ENCODE assay signal across 14 mouse cellular contexts in genomic region chr11:76351624-76352011, GRCm38 (mm10). TPM values are rescaled to one million over a fixed set of nuclear protein-coding genes. Genes with fewer than 3 reads are reported as not detected.
DNase-seq lines count a peak whose midpoint lies in the region; ATAC-seq lines count a peak whose summit lies in the region.
"Had no signal": no experiment of that assay in that cellular context is flagged by ENCODE, and none has a peak within 500 bp of the region (broad histone marks: within the 10 kb centered on the region; RNA-seq: fewer than 3 reads in every experiment).

No protein-coding gene starts in this region.

- no peaks in the 10 kb centered on the region for H3K36me3 ChIP-seq in kidney, embryonic 15.5 days
- no peaks in the 10 kb centered on the region for H3K36me3 ChIP-seq in embryonic facial prominence, embryonic 14.5 days (ENCODE audit: control insufficient read depth, insufficient read depth, low read length)
- no peaks in the 10 kb centered on the region for H3K36me3 ChIP-seq in limb, embryonic 13.5 days

- H3K9me3 ChIP-seq in kidney, embryonic 15.5 days (replicated peaks): no peaks in the 10 kb centered on the region
- no peaks in the 10 kb centered on the region for H3K9me3 ChIP-seq in embryonic facial prominence, embryonic 14.5 days (ENCODE audit: control insufficient read depth, low read length)
- no peaks in the 10 kb centered on the region for H3K9me3 ChIP-seq in limb, embryonic 13.5 days

- no peak for DNase-seq in kidney, adult 8-10 months
- peak; percentile 41 for DNase-seq in A20 (ENCODE audit: low read depth, low spot score)
- no peak for DNase-seq in embryonic facial prominence, embryonic 14.5 days (ENCODE audit: low spot score)
- DNase-seq in ovary, adult 18-20 months (ENCODE audit: low spot score): no peak
- DNase-seq in liver: no peak
- DNase-seq in ovary, postnatal 10 days (ENCODE audit: low spot score): no peak
- DNase-seq: cerebellum, adult 8-10 months; gastrocnemius, postnatal 25 days; kidney, postnatal 10 days; liver, postnatal 0 days; spleen, adult 18-20 months had no signal

- peaks cover 78% of the 10 kb centered on the region for H3K4me1 ChIP-seq in kidney, embryonic 15.5 days
- peaks cover 62% of the 10 kb centered on the region for H3K4me1 ChIP-seq in embryonic facial prominence, embryonic 14.5 days (ENCODE audit: control insufficient read depth, insufficient read depth, low read length)
- H3K4me1 ChIP-seq in limb, embryonic 13.5 days: peaks cover 80% of the 10 kb centered on the region

- 0 out of 2 replicates have a peak, but pooled peaks have one; percentile 7 for ATAC-seq in kidney, embryonic 15.5 days (replicated peaks; ENCODE audit: low FRiP score)
- no peak for ATAC-seq in embryonic facial prominence, embryonic 14.5 days (ENCODE audit: low read depth)
- no peak for ATAC-seq in limb, embryonic 13.5 days (ENCODE audit: low FRiP score, low read depth)
- ATAC-seq: activated CD4-positive, CD25-positive, alpha-beta regulatory T cell, adult 4 months; liver, postnatal 0 days had no signal

- no peaks in the 10 kb centered on the region for H3K27me3 ChIP-seq in kidney, embryonic 15.5 days
- no peaks in the 10 kb centered on the region for H3K27me3 ChIP-seq in embryonic facial prominence, embryonic 14.5 days (replicated peaks; ENCODE audit: control insufficient read depth, insufficient read depth, low read length)
- no peaks in the 10 kb centered on the region for H3K27me3 ChIP-seq in limb, embryonic 13.5 days

- no peak overlapping the region for H3K4me3 ChIP-seq in kidney, embryonic 15.5 days (replicated peaks)
- no peak overlapping the region for H3K4me3 ChIP-seq in embryonic facial prominence, embryonic 14.5 days (ENCODE audit: low read depth, low read length)
- H3K4me3 ChIP-seq in limb, embryonic 13.5 days: no peak overlapping the region

- no peak overlapping the region for H3K4me2 ChIP-seq in kidney, embryonic 15.5 days
- no peak overlapping the region for H3K4me2 ChIP-seq in embryonic facial prominence, embryonic 14.5 days (ENCODE audit: low read depth, low read length)
- no peak overlapping the region for H3K4me2 ChIP-seq in limb, embryonic 13.5 days (replicated peaks)

- 19% methylated on average over 3 of the region's 3 CpGs for WGBS in kidney, embryonic 15.5 days
- 18% methylated on average over 3 of the region's 3 CpGs for WGBS in embryonic facial prominence, embryonic 14.5 days
- WGBS in limb, embryonic 13.5 days: 27% methylated on average over 3 of the region's 3 CpGs

- no peak overlapping the region for H3K9ac ChIP-seq in kidney, embryonic 15.5 days
- no peak overlapping the region for H3K9ac ChIP-seq in embryonic facial prominence, embryonic 14.5 days (ENCODE audit: low read depth, low read length)
- H3K9ac ChIP-seq in limb, embryonic 13.5 days: no peak overlapping the region
- H3K9ac ChIP-seq: liver, postnatal 0 days had no signal

- H3K27ac ChIP-seq in kidney, embryonic 15.5 days: peak overlapping the region; percentile 84; the same call in 1 of the 2 replicates
- H3K27ac ChIP-seq in embryonic facial prominence, embryonic 14.5 days (replicated peaks; ENCODE audit: low read depth, low read length): peak overlapping the region; percentile 45; the same call in 1 of the 2 replicates
- H3K27ac ChIP-seq in limb, embryonic 13.5 days: peak overlapping the region; percentile 44; the same call in 1 of the 2 replicates

RNA-seq across cellular contexts. Expression of gene Nxn, which starts 47.3 kb away (rescaled TPM):
- 30.2 and 33.1 TPM in 2 replicates for polyA plus RNA-seq in kidney, embryonic 15.5 days (2015; fragmentation: Nextera tagmentation; extraction: Ambion mirVana)
- polyA plus RNA-seq in embryonic facial prominence, embryonic 14.5 days (2014; fragmentation: Nextera tagmentation; extraction: Ambion mirVana): 63.8 and 70.2 TPM in 2 replicates
- polyA plus RNA-seq in limb, embryonic 13.5 days (2015; fragmentation: Nextera tagmentation; extraction: Ambion mirVana): 55.4 and 57.6 TPM in 2 replicates

RNA-seq across cellular contexts. Expression of gene Timm22, which starts 55.1 kb away (rescaled TPM):
- 105 and 111 TPM in 2 replicates for polyA plus RNA-seq in kidney, embryonic 15.5 days (2015; fragmentation: Nextera tagmentation; extraction: Ambion mirVana)
- 113 and 124 TPM in 2 replicates for polyA plus RNA-seq in embryonic facial prominence, embryonic 14.5 days (2014; fragmentation: Nextera tagmentation; extraction: Ambion mirVana)
- 125 and 126 TPM in 2 replicates for polyA plus RNA-seq in limb, embryonic 13.5 days (2015; fragmentation: Nextera tagmentation; extraction: Ambion mirVana)
